Mouse (Mus musculus): ENCODE data around the gene Gm26992. TPM values are rescaled to one million over a fixed set of nuclear protein-coding genes. Genes with fewer than 3 reads are reported as not detected.
A peak's percentile ranks its signal among the peaks of the same experiment; 100 is the strongest.
"Not testable (repeated sequence)": the region's sequence is repeated elsewhere in the genome, so short reads cannot be mapped to it uniquely, and the experiment has no call there.

Gm26992 gene
- total RNA-seq (2021): not detected
- long read RNA-seq: 0 reads

GRCm38 (mm10) chrX:103421710-103422109 lies at the start of gene Gm26992:
TSS of gene Gm26992 (plus strand) at chrX:103422010.
- no peak for DNase-seq (ENCODE audit: low spot score in 2 of 2)

- no peak for DNase-seq (ENCODE audit: low spot score in 2 of 2)
These were observed 47.6 kb upstream of the Gm26992 start for GRCm38 (mm10) chrX:103374250-103374649.

GRCm38 (mm10) chrX:103384528-103384927 lies 37.3 kb upstream of the Gm26992 start:
- no peak for DNase-seq (ENCODE audit: low spot score in 2 of 2)

GRCm38 (mm10) chrX:103388131-103388530 lies 33.7 kb upstream of the Gm26992 start:
- no peak for DNase-seq (ENCODE audit: low spot score in 2 of 2)

- DNase-seq (ENCODE audit: low spot score in 2 of 2): no peak
These were observed 28.0 kb upstream of the Gm26992 start for GRCm38 (mm10) chrX:103393841-103394240.

- no peak for DNase-seq (ENCODE audit: low spot score in 2 of 2)
These were observed 16.8 kb upstream of the Gm26992 start for GRCm38 (mm10) chrX:103405021-103405420.

- no peak for DNase-seq (ENCODE audit: low spot score in 2 of 2)
These were observed 7.6 kb upstream of the Gm26992 start, which contains the start of gene Tsx for GRCm38 (mm10) chrX:103414167-103414566. TSS of gene Tsx (plus strand) at chrX:103414467.

GRCm38 (mm10) chrX:103427677-103428076 lies 5.9 kb downstream of the Gm26992 start:
- DNase-seq (ENCODE audit: low spot score in 2 of 2): no peak

GRCm38 (mm10) chrX:103432293-103432692 lies 10.5 kb downstream of the Gm26992 start:
- DNase-seq (ENCODE audit: low spot score in 2 of 2): no peak

GRCm38 (mm10) chrX:103438023-103438422 lies 16.2 kb downstream of the Gm26992 start:
- DNase-seq (ENCODE audit: low spot score in 2 of 2): no peak

GRCm38 (mm10) chrX:103440803-103441202 lies 19.0 kb downstream of the Gm26992 start:
- DNase-seq (ENCODE audit: low spot score in 2 of 2): peak; percentile 29 to 60

- DNase-seq (ENCODE audit: low spot score in 2 of 2): peak in 1 of 2 experiments; percentile 24
These were observed 21.9 kb downstream of the Gm26992 start for GRCm38 (mm10) chrX:103443755-103444154.

GRCm38 (mm10) chrX:103447539-103448169 lies 25.8 kb downstream of the Gm26992 start:
- DNase-seq (ENCODE audit: low spot score in 2 of 2): peak in 1 of 2 experiments; percentile 9

GRCm38 (mm10) chrX:103448429-103448828 lies 26.6 kb downstream of the Gm26992 start:
- DNase-seq (ENCODE audit: low spot score in 2 of 2): not testable (repeated sequence)

GRCm38 (mm10) chrX:103448943-103449722 lies 27.3 kb downstream of the Gm26992 start:
- not testable (repeated sequence) for DNase-seq (ENCODE audit: low spot score in 2 of 2)

- DNase-seq (ENCODE audit: low spot score in 2 of 2): no peak
These were observed 31.0 kb downstream of the Gm26992 start for GRCm38 (mm10) chrX:103452815-103453214.

- no peak for DNase-seq (ENCODE audit: low spot score in 2 of 2)
These were observed 38.2 kb downstream of the Gm26992 start for GRCm38 (mm10) chrX:103460056-103460455.

GRCm38 (mm10) chrX:103468998-103469397 lies 47.2 kb downstream of the Gm26992 start:
- DNase-seq (ENCODE audit: low spot score in 2 of 2): no peak

GRCm38 (mm10) chrX:103472346-103472745 lies 50.5 kb downstream of the Gm26992 start:
- no peak for DNase-seq (ENCODE audit: low spot score in 2 of 2)

GRCm38 (mm10) chrX:103477507-103477906 lies 55.7 kb downstream of the Gm26992 start:
- DNase-seq (ENCODE audit: low spot score in 2 of 2): peak; percentile 27 to 49

- peak in 1 of 2 experiments; percentile 44 for DNase-seq (ENCODE audit: low spot score in 2 of 2)
These were observed 59.7 kb downstream of the Gm26992 start for GRCm38 (mm10) chrX:103481243-103482096.

- no peak for DNase-seq (ENCODE audit: low spot score in 2 of 2)
These were observed 60.3 kb downstream of the Gm26992 start for GRCm38 (mm10) chrX:103482097-103482451.

All from layer of hippocampus, adult 18-20 months (tissue).